Comparison of ENCODE assay signal across 8 mouse cellular contexts in genomic region chr9:20897736-20898510, GRCm38 (mm10). TPM values are rescaled to one million over a fixed set of nuclear protein-coding genes. Genes with fewer than 3 reads are reported as not detected.
DNase-seq lines count a peak whose midpoint lies in the region; ATAC-seq and TF ChIP-seq lines count a peak whose summit lies in the region.

No protein-coding gene starts in this region.

- H3K4me2 ChIP-seq in kidney, embryonic 16.5 days (replicated peaks; ENCODE audit: low read depth, low read length): peak overlapping the region; percentile 97
- H3K4me2 ChIP-seq in hindbrain, postnatal 0 days (ENCODE audit: low read depth, low read length): peak overlapping the region; percentile 99
- H3K4me2 ChIP-seq in midbrain, embryonic 16.5 days (ENCODE audit: low read length): peak overlapping the region; percentile 84

- H3K27me3 ChIP-seq in kidney, embryonic 16.5 days (ENCODE audit: insufficient read depth, low read length): no peaks in the 10 kb centered on the region
- no peaks in the 10 kb centered on the region for H3K27me3 ChIP-seq in hindbrain, postnatal 0 days (ENCODE audit: insufficient read depth, low read length)
- no peaks in the 10 kb centered on the region for H3K27me3 ChIP-seq in midbrain, embryonic 16.5 days (ENCODE audit: control insufficient read depth, insufficient read depth, low read depth, low read length)

- H3K4me1 ChIP-seq in kidney, embryonic 16.5 days (ENCODE audit: insufficient read depth, low read length): peaks cover 17% of the 10 kb centered on the region
- H3K4me1 ChIP-seq in brown adipose tissue, adult 24 weeks (ENCODE audit: control insufficient read depth, insufficient read depth, insufficient read length, low read length): peaks cover 10% of the 10 kb centered on the region; the same call in 1 of the 2 replicates
- H3K4me1 ChIP-seq in hindbrain, postnatal 0 days (ENCODE audit: insufficient read depth, low read length): peaks cover 6% of the 10 kb centered on the region; the same call in 1 of the 2 replicates
- peaks cover 11% of the 10 kb centered on the region for H3K4me1 ChIP-seq in midbrain, embryonic 16.5 days (ENCODE audit: control insufficient read depth, insufficient read depth, low read length)

- TF ChIP-seq CTCF in hindbrain, postnatal 0 days (IDR thresholded peaks at IDR 0.05; ENCODE audit: low read depth): no peak

- 4% methylated on average over 29 of the region's 39 CpGs for WGBS in kidney, embryonic 16.5 days
- WGBS in hindbrain, postnatal 0 days: 6% methylated on average over 26 of the region's 39 CpGs
- WGBS in midbrain, embryonic 16.5 days: 5% methylated on average over 30 of the region's 39 CpGs

- DNase-seq in kidney, postnatal 14 days: no peak
- DNase-seq in hindbrain, postnatal 0 days (ENCODE audit: low spot score): no peak
- DNase-seq in gastrocnemius, postnatal 25 days: no peak
- DNase-seq in thymus, postnatal 25 days: no peak

- peak overlapping the region; percentile 89 for H3K4me3 ChIP-seq in kidney, embryonic 16.5 days (ENCODE audit: low read length)
- H3K4me3 ChIP-seq in brown adipose tissue, adult 24 weeks (ENCODE audit: insufficient read depth, low read depth, low read length): peak overlapping the region; percentile 90
- H3K4me3 ChIP-seq in hindbrain, postnatal 0 days (ENCODE audit: low read length): peak overlapping the region; percentile 91
- peak overlapping the region; percentile 95 for H3K4me3 ChIP-seq in midbrain, embryonic 16.5 days (ENCODE audit: low read depth, low read length)

- H3K9me3 ChIP-seq in kidney, embryonic 16.5 days (ENCODE audit: low read length): no peaks in the 10 kb centered on the region
- no peaks in the 10 kb centered on the region for H3K9me3 ChIP-seq in hindbrain, postnatal 0 days (ENCODE audit: low read length)
- H3K9me3 ChIP-seq in midbrain, embryonic 16.5 days (replicated peaks; ENCODE audit: control insufficient read depth, low read length, poor library complexity, severe bottlenecking): no peaks in the 10 kb centered on the region

- peak; percentile 49 for ATAC-seq in kidney, embryonic 16.5 days (ENCODE audit: low FRiP score, low TSS enrichment)
- peak; percentile 69 for ATAC-seq in hindbrain, postnatal 0 days
- ATAC-seq in midbrain, embryonic 16.5 days: peak; percentile 64
- no peak for ATAC-seq in inflammation-experienced regulatory T-cells, adult 6 months

- H3K27ac ChIP-seq in kidney, embryonic 16.5 days (ENCODE audit: low read length): no peak overlapping the region
- H3K27ac ChIP-seq in brown adipose tissue, adult 24 weeks (replicated peaks; ENCODE audit: low read depth, low read length): no peak overlapping the region; the same call in 1 of the 2 replicates
- peak overlapping the region; percentile 78; the same call in 1 of the 2 replicates for H3K27ac ChIP-seq in hindbrain, postnatal 0 days
- H3K27ac ChIP-seq in midbrain, embryonic 16.5 days (ENCODE audit: low read length): peak overlapping the region; percentile 77

- H3K9ac ChIP-seq in kidney, embryonic 16.5 days (replicated peaks; ENCODE audit: low read length): peak overlapping the region; percentile 95
- H3K9ac ChIP-seq in hindbrain, postnatal 0 days (replicated peaks; ENCODE audit: low read length): peak overlapping the region; percentile 85
- peak overlapping the region; percentile 97 for H3K9ac ChIP-seq in midbrain, embryonic 16.5 days (ENCODE audit: low read depth, low read length)

- peaks cover 37% of the 10 kb centered on the region for H3K36me3 ChIP-seq in kidney, embryonic 16.5 days (ENCODE audit: insufficient read depth, low read length)
- H3K36me3 ChIP-seq in hindbrain, postnatal 0 days (ENCODE audit: insufficient read depth, low read length): peaks cover 31% of the 10 kb centered on the region
- H3K36me3 ChIP-seq in midbrain, embryonic 16.5 days (ENCODE audit: control insufficient read depth, insufficient read depth, low read length): peaks cover 19% of the 10 kb centered on the region

RNA-seq across cellular contexts. Expression of gene Eif3g, which starts 0.5 kb away (rescaled TPM):
- polyA plus RNA-seq in kidney, embryonic 16.5 days (2015; fragmentation: Nextera tagmentation; extraction: Ambion mirVana): 299 and 319 TPM in 2 replicates
- 61.4 and 66.1 TPM in 2 replicates for polyA plus RNA-seq in brown adipose tissue, adult 24 weeks (2012; ENCODE audit: insufficient read depth, insufficient read length, missing spikeins)
- 76.1 and 79.5 TPM in 2 replicates for total RNA-seq in hindbrain, postnatal 0 days (2014; rRNA removed)
- 225 and 236 TPM in 2 replicates for polyA plus RNA-seq in hindbrain, postnatal 0 days (2015; fragmentation: Nextera tagmentation; extraction: Ambion mirVana)
- 243 TPM in 2 replicates for polyA plus RNA-seq in midbrain, embryonic 16.5 days (2015; fragmentation: Nextera tagmentation; extraction: Ambion mirVana)
- 100 to 1,000 TPM in 1 of 2 experiments, 10 to 100 TPM in 1; 90.9 to 101 TPM for total RNA-seq in gastrocnemius, postnatal 25 days (2021)
- polyA plus RNA-seq in inflammation-experienced regulatory T-cells, adult 6 months (2017; shearing (Covaris generic)): 100 to 1,000 TPM; 159 to 219 (median 191) TPM

RNA-seq across cellular contexts. Expression of gene Ppan, which starts 9.9 kb away (rescaled TPM):
- 94.3 and 95.3 TPM in 2 replicates for polyA plus RNA-seq in kidney, embryonic 16.5 days (2015; fragmentation: Nextera tagmentation; extraction: Ambion mirVana)
- 6.6 and 7.9 TPM in 2 replicates for polyA plus RNA-seq in brown adipose tissue, adult 24 weeks (2012; ENCODE audit: insufficient read depth, insufficient read length, missing spikeins)
- 45.4 and 57.4 TPM in 2 replicates for total RNA-seq in hindbrain, postnatal 0 days (2014; rRNA removed)
- 36.8 and 44.1 TPM in 2 replicates for polyA plus RNA-seq in hindbrain, postnatal 0 days (2015; fragmentation: Nextera tagmentation; extraction: Ambion mirVana)
- polyA plus RNA-seq in midbrain, embryonic 16.5 days (2015; fragmentation: Nextera tagmentation; extraction: Ambion mirVana): 48.8 and 51.1 TPM in 2 replicates
- total RNA-seq in gastrocnemius, postnatal 25 days (2021): 1 to 10 TPM; 7.4 to 7.7 TPM
- polyA plus RNA-seq in inflammation-experienced regulatory T-cells, adult 6 months (2017; shearing (Covaris generic)): 10 to 100 TPM; 16.1 to 28.8 (median 24.2) TPM

RNA-seq across cellular contexts. Expression of gene Angptl6, which starts 18.4 kb away (rescaled TPM):
- 2.9 and 3.6 TPM in 2 replicates for polyA plus RNA-seq in kidney, embryonic 16.5 days (2015; fragmentation: Nextera tagmentation; extraction: Ambion mirVana)
- 3.1 and 5.0 TPM in 2 replicates for polyA plus RNA-seq in brown adipose tissue, adult 24 weeks (2012; ENCODE audit: insufficient read depth, insufficient read length, missing spikeins)
- total RNA-seq in hindbrain, postnatal 0 days (2014; rRNA removed): 10.9 and 12.1 TPM in 2 replicates
- 10.9 and 11.1 TPM in 2 replicates for polyA plus RNA-seq in hindbrain, postnatal 0 days (2015; fragmentation: Nextera tagmentation; extraction: Ambion mirVana)
- 15.2 and 17.7 TPM in 2 replicates for polyA plus RNA-seq in midbrain, embryonic 16.5 days (2015; fragmentation: Nextera tagmentation; extraction: Ambion mirVana)
- total RNA-seq in gastrocnemius, postnatal 25 days (2021): 1 to 10 TPM; 4.1 to 4.6 TPM
- 1 to 10 TPM in 1 of 3 experiments, under 1 TPM in 2; 0.27 to 1.9 (median 0.63) TPM for polyA plus RNA-seq in inflammation-experienced regulatory T-cells, adult 6 months (2017; shearing (Covaris generic))

RNA-seq across cellular contexts. Expression of gene A230050P20Rik, which starts 29.5 kb away (rescaled TPM):
- 18.8 and 20.1 TPM in 2 replicates for polyA plus RNA-seq in kidney, embryonic 16.5 days (2015; fragmentation: Nextera tagmentation; extraction: Ambion mirVana)
- polyA plus RNA-seq in brown adipose tissue, adult 24 weeks (2012; ENCODE audit: insufficient read depth, insufficient read length, missing spikeins): 2.1 and 5.8 TPM in 2 replicates
- 22.8 and 26.0 TPM in 2 replicates for total RNA-seq in hindbrain, postnatal 0 days (2014; rRNA removed)
- 32.7 and 34.1 TPM in 2 replicates for polyA plus RNA-seq in hindbrain, postnatal 0 days (2015; fragmentation: Nextera tagmentation; extraction: Ambion mirVana)
- 7.1 and 13.7 TPM in 2 replicates for polyA plus RNA-seq in midbrain, embryonic 16.5 days (2015; fragmentation: Nextera tagmentation; extraction: Ambion mirVana)
- total RNA-seq in gastrocnemius, postnatal 25 days (2021): 1 to 10 TPM; 1.7 to 2.7 TPM
- 10 to 100 TPM in 2 of 3 experiments, 1 to 10 TPM in 1; 9.9 to 16.8 (median 14.3) TPM for polyA plus RNA-seq in inflammation-experienced regulatory T-cells, adult 6 months (2017; shearing (Covaris generic))

Comparison
In these comparisons a context has a peak if more than half of its experiments do, and no peak if none do; other contexts are left out.
1. H3K27ac ChIP-seq: peak in hindbrain, postnatal 0 days (single experiment) and midbrain, embryonic 16.5 days (single experiment); none in kidney, embryonic 16.5 days (single experiment) and brown adipose tissue, adult 24 weeks (single experiment).
2. Peak in every context shown above with its lines, with median percentiles within 50 percentile points of each other: H3K4me2 ChIP-seq, H3K4me3 ChIP-seq and H3K9ac ChIP-seq.